Mouse (Mus musculus) C2C12 (cell line): Measurements from ENCODE around the gene Mafg.

ENCODE experiments used
- CEBPB ChIP-seq: IDR thresholded peaks from one replicate; pipeline ENCODE4 v1.6.1; 2011; ENCODE audit warnings: low read depth, mild to moderate bottlenecking, control low read depth, moderate library complexity
- CTCF ChIP-seq: IDR thresholded peaks from one replicate; pipeline ENCODE4 v1.5.1; 2011; ENCODE audit not compliant: control insufficient read depth, insufficient read depth, insufficient read length
- MYOD1 ChIP-seq: IDR thresholded peaks from one replicate; pipeline ENCODE4 v1.6.1; 2011; ENCODE audit warnings: low read depth; ENCODE audit not compliant: control insufficient read depth, insufficient read length
- MYOG ChIP-seq: IDR thresholded peaks from one replicate; pipeline ENCODE4 v1.6.1; 2011; ENCODE audit not compliant: control insufficient read depth, insufficient read length; ENCODE audit errors: extremely low read depth
- USF1 ChIP-seq: IDR thresholded peaks from one replicate; pipeline ENCODE4 v1.6.1; 2011; ENCODE audit warnings: low read depth, mild to moderate bottlenecking, control low read depth, moderate library complexity

- TF ChIP-seq CTCF = no peak
- no peak for TF ChIP-seq USF1
- no peak for TF ChIP-seq MYOD1
- TF ChIP-seq MYOG = no peak
- no peak for TF ChIP-seq CEBPB
Measured at GRCm38 (mm10) chr11:120651872-120652271, 18.5 kb upstream of the Mafg start.
